Mouse (Mus musculus) CH12.LX (cell line): ENCODE measurements around the gene Abat. TPM values are rescaled to one million over a fixed set of nuclear protein-coding genes. Genes with fewer than 3 reads are reported as not detected.

Source experiments
- DNase-seq: peaks from one replicate; pipeline ENCODE4 v3.0.0-alpha.2; 2013; ENCODE audit errors: extremely low read depth
- H3K27ac ChIP-seq: 2 replicates; pipeline ENCODE4 v1.5.1; 2012; ENCODE audit warnings: low read depth, mild to moderate bottlenecking, control low read depth, moderate library complexity; ENCODE audit not compliant: insufficient read depth
- H3K27me3 ChIP-seq: replicated peaks from 2 replicates; pipeline ENCODE3; 2012; ENCODE audit warnings: inconsistent platforms
- H3K36me3 ChIP-seq, 2 experiments: replicated peaks in 1 of 2; 2 replicates each; pipeline versions ENCODE3 to v1.6.1; 2012; ENCODE audit warnings: inconsistent platforms in 1 of 2, low read length in 1 of 2, mild to moderate bottlenecking in 1 of 2, mixed read lengths in 1 of 2, moderate library complexity in 1 of 2; ENCODE audit not compliant: control insufficient read depth in 1 of 2, insufficient read depth in 1 of 2
- H3K4me1 ChIP-seq, 2 experiments: 2 replicates each; pipeline ENCODE4 v1.6.1; 2012; ENCODE audit warnings: inconsistent platforms in 1 of 2, moderate library complexity in 1 of 2; ENCODE audit not compliant: insufficient read depth in 2 of 2, control insufficient read depth in 1 of 2
- H3K4me2 ChIP-seq: 2 replicates; pipeline ENCODE4 v1.6.1; 2012; ENCODE audit warnings: low read depth, mild to moderate bottlenecking, control low read depth; ENCODE audit not compliant: poor library complexity, insufficient read depth, severe bottlenecking
- H3K4me3 ChIP-seq, 3 experiments: fragments of 150-350 bp in 1 of 3; sonication (generic) in 1 of 3; replicated peaks in 1 of 3; 2 replicates each; pipeline versions ENCODE3 to v1.5.1; 2011 to 2012; ENCODE audit warnings: low read depth in 2 of 3, low read length in 2 of 3, mild to moderate bottlenecking in 2 of 3, moderate library complexity in 2 of 3, control low read depth in 1 of 3, improper control_type of control experiment in 1 of 3, inconsistent platforms in 1 of 3, mixed read lengths in 1 of 3; ENCODE audit not compliant: poor library complexity in 1 of 3
- H3K79me2 ChIP-seq: replicated peaks from 2 replicates; pipeline ENCODE4 v1.6.1; 2012; ENCODE audit warnings: mild to moderate bottlenecking, moderate library complexity; ENCODE audit not compliant: control insufficient read depth, poor library complexity, insufficient read depth, severe bottlenecking; ENCODE audit errors: extremely low read depth
- H3K9ac ChIP-seq: 2 replicates; pipeline ENCODE4 v1.6.1; 2012; ENCODE audit warnings: low read depth, mild to moderate bottlenecking, control low read depth, moderate library complexity; ENCODE audit not compliant: insufficient read depth
- H3K9me3 ChIP-seq: replicated peaks from 2 replicates; pipeline ENCODE3; 2012; ENCODE audit warnings: low read length, inconsistent platforms, mixed read lengths
- CHD2 ChIP-seq: IDR thresholded peaks from 2 replicates; pipeline ENCODE4 v1.6.1; 2011; ENCODE audit warnings: low read length, improper control_type of control experiment
- CTCF ChIP-seq, 2 experiments: IDR thresholded peaks in 1 of 2; conservative IDR thresholded peaks in 1 of 2; 2 replicates each; pipeline ENCODE4 v1.5.1; 2011 to 2012; ENCODE audit warnings: low read depth in 2 of 2, low read length in 2 of 2, improper control_type of control experiment in 1 of 2, inconsistent platforms in 1 of 2, mild to moderate bottlenecking in 1 of 2, moderate library complexity in 1 of 2
- E2F4 ChIP-seq: IDR thresholded peaks from 2 replicates; pipeline ENCODE4 v1.6.1; 2011; ENCODE audit warnings: low read depth, low read length, improper control_type of control experiment; ENCODE audit not compliant: insufficient replicate concordance
- ELF1 ChIP-seq: IDR thresholded peaks from 2 replicates; pipeline ENCODE4 v1.6.1; 2014; ENCODE audit warnings: low read depth, mild to moderate bottlenecking, inconsistent platforms, low read length, improper control_type of control experiment
- EP300 ChIP-seq: IDR thresholded peaks from 2 replicates; pipeline ENCODE4 v1.6.1; 2011; ENCODE audit warnings: low read length, improper control_type of control experiment
- GABPA ChIP-seq: IDR thresholded peaks from 2 replicates; pipeline ENCODE4 v1.6.1; 2012; ENCODE audit warnings: low read depth, low read length, improper control_type of control experiment, inconsistent platforms; ENCODE audit not compliant: insufficient replicate concordance
- HCFC1 ChIP-seq: IDR thresholded peaks from 2 replicates; pipeline ENCODE4 v1.6.1; 2012; ENCODE audit warnings: low read depth, mild to moderate bottlenecking, inconsistent platforms, low read length, improper control_type of control experiment
- IRF4 ChIP-seq: IDR thresholded peaks from 2 replicates; pipeline ENCODE4 v1.6.1; 2014; ENCODE audit warnings: low read depth, mild to moderate bottlenecking, inconsistent platforms, low read length, improper control_type of control experiment
- JUND ChIP-seq: conservative IDR thresholded peaks from 2 replicates; pipeline ENCODE4 v1.6.1; 2011; ENCODE audit warnings: low read depth, low read length, improper control_type of control experiment
- MAFK ChIP-seq: IDR thresholded peaks from 2 replicates; pipeline ENCODE4 v1.6.1; 2011; ENCODE audit warnings: low read length, improper control_type of control experiment; ENCODE audit not compliant: insufficient replicate concordance
- MAX ChIP-seq: IDR thresholded peaks from 2 replicates; pipeline ENCODE4 v1.6.1; 2011; ENCODE audit warnings: low read length, improper control_type of control experiment
- MXI1 ChIP-seq: IDR thresholded peaks from 2 replicates; pipeline ENCODE4 v1.6.1; 2011; ENCODE audit warnings: mild to moderate bottlenecking, low read depth, low read length, improper control_type of control experiment
- MYC ChIP-seq: IDR thresholded peaks from 2 replicates; pipeline ENCODE4 v1.6.1; 2011; ENCODE audit warnings: low read depth, mild to moderate bottlenecking, improper control_type of control experiment, low read length
- NELFE ChIP-seq: IDR thresholded peaks from 2 replicates; pipeline ENCODE4 v1.6.1; 2011; ENCODE audit warnings: low read depth, low read length, improper control_type of control experiment
- POLR2A ChIP-seq: IDR thresholded peaks from 2 replicates; pipeline ENCODE4 v1.6.1; 2011; ENCODE audit warnings: low read depth, mild to moderate bottlenecking, improper control_type of control experiment, low read length
- RCOR1 ChIP-seq: conservative IDR thresholded peaks from 2 replicates; pipeline ENCODE4 v1.6.1; 2012; ENCODE audit warnings: low read depth, mild to moderate bottlenecking, inconsistent platforms, low read length, improper control_type of control experiment
- TBP ChIP-seq: conservative IDR thresholded peaks from 2 replicates; pipeline ENCODE4 v1.6.1; 2011; ENCODE audit warnings: low read depth, low read length, improper control_type of control experiment
- UBTF ChIP-seq: IDR thresholded peaks from 2 replicates; pipeline ENCODE4 v1.6.1; 2012; ENCODE audit warnings: low read depth, mild to moderate bottlenecking, inconsistent platforms, low read length, improper control_type of control experiment, moderate library complexity
- USF1 ChIP-seq: IDR thresholded peaks from 2 replicates; pipeline ENCODE4 v1.6.1; 2014; ENCODE audit warnings: low read depth, mild to moderate bottlenecking, inconsistent platforms, low read length, improper control_type of control experiment
- ZC3H11A ChIP-seq: IDR thresholded peaks from 2 replicates; pipeline ENCODE4 v1.6.1; 2012; ENCODE audit warnings: low read depth, mild to moderate bottlenecking, inconsistent platforms, low read length, improper control_type of control experiment
- dilution Hi-C: fragments of 300-500 bp; cut with MboI; formaldehyde crosslinking; loops from 2 replicates; pipeline ENCODE4 v1.14.3; 2020; ENCODE audit warnings: low sequenced_read_pairs; ENCODE audit not compliant: extremely low pct_unique_long_range_greater_than_20kb, extremely low pct_ligation_motif_present
- in situ Hi-C: fragments of 300-500 bp; cut with MboI; formaldehyde crosslinking; loops from 3 replicates; pipeline ENCODE4 v1.14.3; 2019; ENCODE audit warnings: low sequenced_read_pairs, low pct_ligation_motif_present, low pct_unique_long_range_greater_than_20kb, mixed read lengths
- polyA plus RNA-seq: library from polyadenylated mRNA; unstranded; fragments of >175 nt; gene quantifications from 2 replicates; pipeline ENCODE4 v1.2.1, GENCODE M21; 2012; ENCODE audit warnings: low read depth; ENCODE audit not compliant: insufficient read length
- total RNA-seq, 2 experiments: library from RNA; depleted of rRNA; stranded (reverse); fragments of 300-350 nt in 1 of 2; fragments of >200 nt in 1 of 2; gene quantifications; 2 replicates each; pipeline ENCODE4 v1.2.3; 2012 to 2014

The Abat gene
- total and polyA plus RNA-seq, 3 experiments: 0.17 TPM; not detected in 2

DNA sequence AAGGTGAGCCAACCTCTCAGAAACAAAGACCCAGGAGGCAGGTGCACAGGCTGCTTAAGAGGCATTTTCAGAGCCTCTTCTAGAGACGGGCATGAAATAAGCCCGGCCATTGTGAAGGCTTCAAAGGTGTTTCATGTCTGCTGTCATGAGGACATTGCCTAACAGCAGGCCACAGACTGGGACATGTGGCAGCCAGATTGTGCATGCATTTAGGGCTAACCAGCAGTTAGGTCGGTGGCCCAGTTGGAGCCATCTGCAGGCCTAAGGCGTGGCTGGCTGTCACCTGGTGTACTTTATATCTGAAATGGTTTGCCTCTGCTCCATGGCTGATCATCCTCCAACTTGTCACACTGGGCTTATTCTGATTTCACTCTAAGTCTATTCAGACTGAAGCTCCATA is 65.1 kb downstream of the Abat start:
- peaks cover 75% of the 10 kb centered on the region for H3K27me3 ChIP-seq
- dilution Hi-C loops (no loop called here), in situ Hi-C loops (no loop called here)
- H3K79me2 ChIP-seq: no peaks in the 10 kb centered on the region
- TF ChIP-seq JUND (no peak), CHD2 (no peak)
- peaks cover 12% of the 10 kb centered on the region for H3K9me3 ChIP-seq
- no peak for DNase-seq
- no peaks in the 10 kb centered on the region for H3K36me3 ChIP-seq
- H3K4me3 ChIP-seq: no peak overlapping the region
- H3K27ac ChIP-seq: no peak overlapping the region
- H3K4me1 ChIP-seq: no peaks in the 10 kb centered on the region
- no peak overlapping the region for H3K4me2 ChIP-seq
- no peak overlapping the region for H3K9ac ChIP-seq

DNA sequence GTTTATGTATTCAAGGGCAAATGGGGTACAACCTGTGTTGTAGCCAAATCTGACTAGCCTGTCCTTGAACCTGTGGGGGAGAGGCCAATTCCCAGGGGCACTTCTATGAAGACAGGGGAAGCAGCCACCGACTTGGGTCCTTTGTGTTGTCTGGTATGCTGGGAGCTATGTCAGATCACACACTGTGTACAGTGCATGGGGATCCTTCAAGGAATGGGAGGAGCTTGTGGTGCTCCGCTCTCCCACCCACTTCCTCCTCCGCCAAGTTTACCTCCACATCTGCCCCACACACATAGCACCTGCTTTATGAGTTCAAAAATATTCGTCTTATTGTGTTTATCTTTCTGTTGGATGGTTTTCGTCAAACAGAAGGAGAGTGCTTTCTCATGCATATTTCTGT is 66.3 kb downstream of the Abat start:
- H3K9ac ChIP-seq: no peak overlapping the region
- dilution Hi-C loops: no loop called here
- TF ChIP-seq MAFK (no peak), HCFC1 (no peak), RCOR1 (no peak), UBTF (no peak), ELF1 (no peak), GABPA (no peak), MYC (no peak), E2F4 (no peak), POLR2A (no peak), CTCF (conservative IDR thresholded peaks at IDR 0.05 in 1 of 2, IDR thresholded peaks at IDR 0.05 in 1 of 2; ENCODE audit: low read depth in 2 of 2, low read length in 2 of 2) (no peak), NELFE (no peak), USF1 (no peak), EP300 (no peak), MXI1 (no peak), IRF4 (no peak), ZC3H11A (no peak), TBP (no peak), JUND (no peak), MAX (no peak)
- in situ Hi-C loops: no loop called here
- H3K27me3 ChIP-seq: peaks cover 75% of the 10 kb centered on the region
- no peaks in the 10 kb centered on the region for H3K4me1 ChIP-seq
- DNase-seq: no peak
- H3K27ac ChIP-seq: no peak overlapping the region
- no peak overlapping the region for H3K4me2 ChIP-seq
- H3K4me3 ChIP-seq: no peak overlapping the region
- no peaks in the 10 kb centered on the region for H3K79me2 ChIP-seq
- no peaks in the 10 kb centered on the region for H3K36me3 ChIP-seq
- H3K9me3 ChIP-seq: peaks cover 12% of the 10 kb centered on the region
